Mouse (Mus musculus): Measurements from ENCODE around the gene Fam71f1.

DNA sequence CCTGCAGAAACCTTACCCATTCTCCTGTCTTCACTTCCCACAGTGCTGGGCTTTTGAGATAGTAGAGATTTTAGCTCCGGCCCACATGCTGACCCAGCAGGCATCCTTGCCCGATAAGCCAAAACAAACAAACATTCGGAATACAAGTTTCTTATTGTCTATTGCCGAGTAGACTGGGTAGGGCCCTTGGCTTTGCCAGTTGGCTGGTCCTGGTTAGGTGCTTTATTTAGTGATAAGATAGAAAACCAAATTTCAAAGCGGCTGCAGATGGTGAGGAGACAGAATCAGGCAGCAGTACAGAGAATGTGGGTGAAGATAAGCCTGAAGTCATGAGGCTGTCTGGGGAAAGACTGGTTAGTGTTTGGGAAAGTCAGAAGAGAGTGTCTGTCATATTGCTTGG lies 33.9 kb downstream of the Fam71f1 start:
- TF ChIP-seq CTCF (IDR thresholded peaks at IDR 0.05; ENCODE audit: low read depth, low read length) (no peak), TAL1 (conservative IDR thresholded peaks at IDR 0.05; ENCODE audit: low read depth, low read length) (peak; percentile 50; the same call in 1 of the 2 replicates)
